Mouse (Mus musculus) hindbrain, embryonic 14.5 days (tissue): Measurements from ENCODE around the gene Enah. TPM values are rescaled to one million over a fixed set of nuclear protein-coding genes. Genes with fewer than 3 reads are reported as not detected.

Experiments
- ATAC-seq: fragments of 200-750 bp; cut with Nextera tagmentation; 2 replicates; pipeline ENCODE4 v1.8.0; 2017; ENCODE audit warnings: moderate number of reproducible peaks, mild to moderate bottlenecking, moderate TSS enrichment, moderate library complexity; ENCODE audit not compliant: low FRiP score
- DNase-seq: peaks from one replicate; pipeline ENCODE4 v3.0.0-alpha.2; 2015; ENCODE audit warnings: low spot score
- H3K27ac ChIP-seq: fragments of 300-500 bp; sonication (generic); 2 replicates; pipeline ENCODE4 v1.5.1; 2014; ENCODE audit warnings: mild to moderate bottlenecking, moderate library complexity
- H3K27me3 ChIP-seq: fragments of 300-500 bp; sonication (generic); 2 replicates; pipeline ENCODE4 v1.6.1; 2014; ENCODE audit warnings: mild to moderate bottlenecking, low read length, mixed read lengths; ENCODE audit not compliant: control insufficient read depth, insufficient read depth
- H3K36me3 ChIP-seq: fragments of 300-500 bp; sonication (generic); replicated peaks from 2 replicates; pipeline ENCODE4 v1.6.1; 2014; ENCODE audit not compliant: control insufficient read depth, insufficient read depth
- H3K4me1 ChIP-seq: fragments of 300-500 bp; sonication (generic); replicated peaks from 2 replicates; pipeline ENCODE4 v1.6.1; 2014; ENCODE audit warnings: antibody characterized with exemption, low read length, mixed read lengths; ENCODE audit not compliant: control insufficient read depth, insufficient read depth
- H3K4me2 ChIP-seq: fragments of 300-500 bp; sonication (generic); replicated peaks from 2 replicates; pipeline ENCODE4 v1.6.1; 2014; ENCODE audit warnings: mild to moderate bottlenecking, moderate library complexity
- H3K4me3 ChIP-seq: fragments of 300-500 bp; sonication (generic); replicated peaks from 2 replicates; pipeline ENCODE4 v1.5.1; 2014; ENCODE audit warnings: mild to moderate bottlenecking, low read length
- H3K9ac ChIP-seq: fragments of 300-500 bp; sonication (generic); 2 replicates; pipeline ENCODE4 v1.6.1; 2014
- H3K9me3 ChIP-seq: fragments of 300-500 bp; sonication (generic); 2 replicates; pipeline ENCODE4 v1.6.1; 2016; ENCODE audit warnings: low read length; ENCODE audit not compliant: control insufficient read depth
- WGBS: fragments of 180-500 bp; shearing (Covaris S2); extraction: QIAGEN DNeasy Blood & Tissue Kit; methylation state at CpG from one replicate; pipeline ENCODE4 v1.1.7; 2014; 5-methylcytosine and 5-hydroxymethylcytosine counted together
- polyA plus RNA-seq: library from polyadenylated mRNA; unstranded; fragments of >200 nt; fragmentation: Nextera tagmentation; extraction: Ambion mirVana; gene quantifications from 2 replicates; pipeline ENCODE4 v1.2.1, GENCODE M21; 2014

The Enah gene
- polyA plus RNA-seq, 1 experiment from 2014 or later: 37.7 TPM

GRCm38 (mm10) chr1:182029989-182030649 is 10.3 kb upstream of the Enah start:
- Histone ChIP-seq H3K27me3 (no peaks in the 10 kb centered on the region), H3K9ac (no peak overlapping the region), H3K36me3 (no peaks in the 10 kb centered on the region), H3K27ac (no peak overlapping the region), H3K9me3 (no peaks in the 10 kb centered on the region), H3K4me1 (no peaks in the 10 kb centered on the region), H3K4me3 (no peak overlapping the region), H3K4me2 (no peak overlapping the region)
- WGBS: 69% methylated on average over 5 of the region's 5 CpGs
- DNase-seq (no peak), ATAC-seq (no peak)

- H3K36me3 ChIP-seq: no peaks in the 10 kb centered on the region
- H3K27me3 ChIP-seq: no peaks in the 10 kb centered on the region
- no peaks in the 10 kb centered on the region for H3K9me3 ChIP-seq
- H3K4me1 ChIP-seq: no peaks in the 10 kb centered on the region
- no peak overlapping the region for H3K4me3 ChIP-seq
- H3K9ac ChIP-seq: no peak overlapping the region
- no peak overlapping the region for H3K27ac ChIP-seq
- WGBS: 85% methylated on average over 25 of the region's 25 CpGs
- DNase-seq (no peak), ATAC-seq (no peak)
- H3K4me2 ChIP-seq: no peak overlapping the region
These were observed 8.7 kb upstream of the Enah start for GRCm38 (mm10) chr1:182028231-182029210.

- Histone ChIP-seq H3K4me2 (no peak overlapping the region), H3K9ac (no peak overlapping the region), H3K4me1 (no peaks in the 10 kb centered on the region), H3K4me3 (no peak overlapping the region), H3K27ac (no peak overlapping the region), H3K9me3 (no peaks in the 10 kb centered on the region), H3K36me3 (no peaks in the 10 kb centered on the region), H3K27me3 (no peaks in the 10 kb centered on the region)
- 57% methylated on average over 9 of the region's 9 CpGs for WGBS
- DNase-seq: no peak
- no peak for ATAC-seq
These were observed 7.7 kb upstream of the Enah start for GRCm38 (mm10) chr1:182027426-182027979.

GRCm38 (mm10) chr1:182026821-182027220 is 7.0 kb upstream of the Enah start:
- Histone ChIP-seq H3K4me1 (no peaks in the 10 kb centered on the region), H3K36me3 (no peaks in the 10 kb centered on the region), H3K4me3 (no peak overlapping the region), H3K27ac (no peak overlapping the region), H3K27me3 (no peaks in the 10 kb centered on the region), H3K9ac (no peak overlapping the region), H3K9me3 (no peaks in the 10 kb centered on the region), H3K4me2 (no peak overlapping the region)
- DNase-seq (no peak), ATAC-seq (no peak)
- WGBS: 92% methylated on average over 5 of the region's 5 CpGs

- no peak overlapping the region for H3K4me2 ChIP-seq
- no peaks in the 10 kb centered on the region for H3K27me3 ChIP-seq
- H3K4me1 ChIP-seq: peaks cover 7% of the 10 kb centered on the region; the same call in 1 of the 2 replicates
- no peak for DNase-seq
- H3K36me3 ChIP-seq: no peaks in the 10 kb centered on the region
- no peaks in the 10 kb centered on the region for H3K9me3 ChIP-seq
- no peak overlapping the region for H3K9ac ChIP-seq
- ATAC-seq: no peak
- no peak overlapping the region for H3K27ac ChIP-seq
- H3K4me3 ChIP-seq: no peak overlapping the region
- WGBS: 76% methylated on average over 7 of the region's 7 CpGs
These were observed 6.3 kb upstream of the Enah start for GRCm38 (mm10) chr1:182026120-182026519.

- no peak for DNase-seq
- ATAC-seq: no peak
- H3K9me3 ChIP-seq: no peaks in the 10 kb centered on the region
- H3K27me3 ChIP-seq: no peaks in the 10 kb centered on the region
- peaks cover 17% of the 10 kb centered on the region for H3K4me1 ChIP-seq
- H3K4me3 ChIP-seq: 0 out of 2 replicates have a peak overlapping the region, but pooled peaks have one; percentile 83
- no peaks in the 10 kb centered on the region for H3K36me3 ChIP-seq
- no peak overlapping the region for H3K9ac ChIP-seq
- peak overlapping the region; percentile 94 for H3K27ac ChIP-seq
- H3K4me2 ChIP-seq: peak overlapping the region; percentile 61
- WGBS: 80% methylated on average over 6 of the region's 6 CpGs
These were observed 2.0 kb upstream of the Enah start for GRCm38 (mm10) chr1:182021691-182022299.

- no peak for ATAC-seq
These were observed 1.2 kb upstream of the Enah start for GRCm38 (mm10) chr1:182020831-182021460.

GRCm38 (mm10) chr1:182019266-182019925 is 394 bp downstream of the Enah start:
- Histone ChIP-seq H3K4me1 (peaks cover 21% of the 10 kb centered on the region), H3K4me2 (peak overlapping the region; percentile 61), H3K36me3 (no peaks in the 10 kb centered on the region), H3K27me3 (no peaks in the 10 kb centered on the region), H3K4me3 (peak overlapping the region; percentile 83), H3K9me3 (no peaks in the 10 kb centered on the region), H3K27ac (peak overlapping the region; percentile 94), H3K9ac (peak overlapping the region; percentile 97)
- DNase-seq: peak; percentile 35
- under 1% methylated on average over 89 of the region's 104 CpGs for WGBS
- peak; percentile 60 for ATAC-seq

More at GRCm38 (mm10) chr1:182020831-182021460, 1.2 kb upstream of the Enah start:
- H3K4me3 ChIP-seq: peak overlapping the region; percentile 83
- H3K4me1 ChIP-seq: peaks cover 18% of the 10 kb centered on the region
- no peaks in the 10 kb centered on the region for H3K27me3 ChIP-seq
- no peaks in the 10 kb centered on the region for H3K36me3 ChIP-seq
- peak overlapping the region; percentile 97 for H3K9ac ChIP-seq
- H3K4me2 ChIP-seq: peak overlapping the region; percentile 61
- DNase-seq: peak; percentile 58
- 10% methylated on average over 11 of the region's 11 CpGs for WGBS
- H3K9me3 ChIP-seq: no peaks in the 10 kb centered on the region
- H3K27ac ChIP-seq: peak overlapping the region; percentile 94
